Mouse (Mus musculus) myocyte (in vitro differentiated cells): ENCODE results near the gene Meis1.

Experiments
- CEBPB ChIP-seq: IDR thresholded peaks from 2 replicates; pipeline ENCODE4 v1.6.1; 2011; ENCODE audit warnings: mild to moderate bottlenecking, moderate library complexity; ENCODE audit not compliant: poor library complexity, insufficient read depth, severe bottlenecking
- POLR2A ChIP-seq: IDR thresholded peaks from one replicate; pipeline ENCODE4 v1.6.1; 2011; ENCODE audit warnings: low read depth, mild to moderate bottlenecking, control low read depth, moderate library complexity; ENCODE audit not compliant: insufficient read length
- REST ChIP-seq: IDR thresholded peaks from one replicate; pipeline ENCODE4 v1.6.1; 2011; ENCODE audit warnings: mild to moderate bottlenecking, control low read depth, moderate library complexity; ENCODE audit not compliant: insufficient read depth, insufficient read length

- TF ChIP-seq POLR2A, result no peak
- no peak for TF ChIP-seq REST
- TF ChIP-seq CEBPB, result no peak
Measured at GRCm38 (mm10) chr11:18882315-18882714, 136.5 kb downstream of the Meis1 start.
